In genomic region chr5:91157169-91157568, GRCm38 (mm10) we compare ENCODE assay signal across 22 mouse cellular contexts. TPM values are rescaled to one million over a fixed set of nuclear protein-coding genes. Genes with fewer than 3 reads are reported as not detected.
"Had no signal": no experiment of that assay in that cellular context is flagged by ENCODE, and none has a peak within 500 bp of the region (broad histone marks: within the 10 kb centered on the region; RNA-seq: fewer than 3 reads in every experiment).

No protein-coding gene starts in this region.

- H3K9me3 ChIP-seq: liver, embryonic 15.5 days; lung, embryonic 15.5 days; midbrain, embryonic 15.5 days; neural tube, embryonic 13.5 days; neural tube, embryonic 15.5 days; stomach, embryonic 15.5 days had no signal

- H3K9ac ChIP-seq: liver, embryonic 15.5 days; liver, postnatal 0 days; lung, embryonic 15.5 days; midbrain, embryonic 13.5 days; midbrain, embryonic 15.5 days; neural tube, embryonic 13.5 days; neural tube, embryonic 15.5 days; stomach, embryonic 15.5 days had no signal

- H3K4me2 ChIP-seq: liver, embryonic 15.5 days; lung, embryonic 15.5 days; midbrain, embryonic 11.5 days; midbrain, embryonic 13.5 days; midbrain, embryonic 15.5 days; neural tube, embryonic 13.5 days; neural tube, embryonic 15.5 days; stomach, embryonic 15.5 days had no signal

- H3K27ac ChIP-seq: liver, embryonic 15.5 days; lung, embryonic 15.5 days; macrophage; midbrain, embryonic 13.5 days; midbrain, embryonic 15.5 days; neural tube, embryonic 13.5 days; neural tube, embryonic 15.5 days; stomach, embryonic 15.5 days; stomach, postnatal 0 days had no signal

- DNase-seq: liver, postnatal 0 days; lung, adult 2 months; retina, postnatal 1 day; right cerebral cortex, adult 18-20 months; right cerebral cortex, postnatal 25 days; right cerebral cortex, postnatal 4 days; thymus, adult 18-20 months; thymus, postnatal 25 days; thymus, postnatal 4 days had no signal

- H3K4me1 ChIP-seq: liver, embryonic 15.5 days; lung, embryonic 15.5 days; megakaryocyte, embryonic 14.5 days; midbrain, embryonic 13.5 days; midbrain, embryonic 15.5 days; neural tube, embryonic 13.5 days; neural tube, embryonic 15.5 days; stomach, embryonic 15.5 days had no signal

- H3K27me3 ChIP-seq: liver, embryonic 15.5 days; lung, embryonic 15.5 days; midbrain, embryonic 13.5 days; midbrain, embryonic 15.5 days; neural tube, embryonic 13.5 days; neural tube, embryonic 15.5 days; stomach, embryonic 15.5 days had no signal

- H3K4me3 ChIP-seq: liver, embryonic 15.5 days; lung, embryonic 15.5 days; megakaryocyte, embryonic 14.5 days; midbrain, embryonic 13.5 days; midbrain, embryonic 15.5 days; neural tube, embryonic 13.5 days; neural tube, embryonic 15.5 days; stomach, embryonic 15.5 days had no signal

- ATAC-seq: liver, postnatal 0 days; midbrain, embryonic 13.5 days; midbrain, embryonic 15.5 days had no signal

- H3K36me3 ChIP-seq: liver, embryonic 15.5 days; lung, embryonic 15.5 days; midbrain, embryonic 13.5 days; midbrain, embryonic 15.5 days; neural tube, embryonic 13.5 days; neural tube, embryonic 15.5 days; stomach, embryonic 15.5 days had no signal

RNA-seq across cellular contexts. Expression of gene Areg, which starts 17.8 kb away (rescaled TPM):
- polyA plus RNA-seq: liver, embryonic 15.5 days; liver, postnatal 0 days; macrophage; midbrain, embryonic 11.5 days; midbrain, embryonic 13.5 days; spleen, adult 2 months; testis, adult 2 months had no signal
